Mouse (Mus musculus): ENCODE measurements around the gene Zfp825. TPM values are rescaled to one million over a fixed set of nuclear protein-coding genes. Genes with fewer than 3 reads are reported as not detected.
"Not testable (repeated sequence)": the region's sequence is repeated elsewhere in the genome, so short reads cannot be mapped to it uniquely, and the experiment has no call there.

The Zfp825 gene
- 10 to 100 TPM; 24.1 to 25.2 TPM for polyA plus RNA-seq (2017; shearing (Covaris generic))

- ATAC-seq = peak; percentile 98
These were observed at the start of gene Zfp825 for GRCm38 (mm10) chr13:74493911-74494679. TSS of gene Zfp825 (minus strand) at chr13:74493992.

GRCm38 (mm10) chr13:74535418-74535817, 41.6 kb upstream of the Zfp825 start:
- not testable (repeated sequence) for ATAC-seq

GRCm38 (mm10) chr13:74534864-74535263, 41.1 kb upstream of the Zfp825 start:
- ATAC-seq = peak; percentile 96

- ATAC-seq = no peak
These were observed 40.3 kb upstream of the Zfp825 start for GRCm38 (mm10) chr13:74534096-74534495.

GRCm38 (mm10) chr13:74531251-74531650, 37.5 kb upstream of the Zfp825 start:
- ATAC-seq = not testable (repeated sequence)

GRCm38 (mm10) chr13:74529372-74529715, 35.6 kb upstream of the Zfp825 start:
- ATAC-seq = not testable (repeated sequence)

- not testable (repeated sequence) for ATAC-seq
These were observed 35.0 kb upstream of the Zfp825 start for GRCm38 (mm10) chr13:74528519-74529371.

GRCm38 (mm10) chr13:74522481-74523237, 28.9 kb upstream of the Zfp825 start:
- peak; percentile 99 for ATAC-seq

- ATAC-seq = not testable (repeated sequence)
These were observed 28.3 kb upstream of the Zfp825 start for GRCm38 (mm10) chr13:74522141-74522480.

GRCm38 (mm10) chr13:74507981-74508380, 14.2 kb upstream of the Zfp825 start:
- not testable (repeated sequence) for ATAC-seq

- ATAC-seq = not testable (repeated sequence)
These were observed 9.1 kb upstream of the Zfp825 start for GRCm38 (mm10) chr13:74502851-74503250.

GRCm38 (mm10) chr13:74499696-74500095, 5.9 kb upstream of the Zfp825 start:
- ATAC-seq = not testable (repeated sequence)

- not testable (repeated sequence) for ATAC-seq
These were observed 9.5 kb downstream of the Zfp825 start for GRCm38 (mm10) chr13:74484326-74484725.

GRCm38 (mm10) chr13:74471468-74471867, 22.3 kb downstream of the Zfp825 start:
- not testable (repeated sequence) for ATAC-seq

GRCm38 (mm10) chr13:74462699-74463385, 30.9 kb downstream of the Zfp825 start:
- ATAC-seq = peak; percentile 99

GRCm38 (mm10) chr13:74462318-74462698, 31.5 kb downstream of the Zfp825 start:
- ATAC-seq = not testable (repeated sequence)

- ATAC-seq = no peak
These were observed 53.9 kb downstream of the Zfp825 start for GRCm38 (mm10) chr13:74439895-74440294.

Other genes with a start within 250 kb of the Zfp825 start
- gene Ahrr, start 201.7 kb downstream of the Zfp825 start, polyA plus RNA-seq (2017; shearing (Covaris generic)) = under 1 TPM; 0.15 to 0.16 TPM
- gene Pdcd6, start 176.4 kb downstream of the Zfp825 start, polyA plus RNA-seq (2017; shearing (Covaris generic)) = 100 to 1,000 TPM; 172 to 177 TPM
- 100 to 1,000 TPM; 301 to 394 TPM for gene Sdha, start 143.7 kb downstream of the Zfp825 start, polyA plus RNA-seq (2017; shearing (Covaris generic))
- 10 to 100 TPM; 32.2 to 34.5 TPM for gene Ccdc127, start 143.7 kb downstream of the Zfp825 start, polyA plus RNA-seq (2017; shearing (Covaris generic))
- gene Lrrc14b, start 130.0 kb downstream of the Zfp825 start, polyA plus RNA-seq (2017; shearing (Covaris generic)) = not detected
- gene Zfp72, start 103.2 kb downstream of the Zfp825 start, polyA plus RNA-seq (2017; shearing (Covaris generic)) = 1 to 10 TPM; 2.0 to 2.4 TPM
- 10 to 100 TPM; 66.1 to 95.0 TPM for gene Ftl1-ps1, start 94.3 kb downstream of the Zfp825 start, polyA plus RNA-seq (2017; shearing (Covaris generic))
- 10 to 100 TPM; 83.5 to 86.2 TPM for gene Erap1, start 145.6 kb upstream of the Zfp825 start, polyA plus RNA-seq (2017; shearing (Covaris generic))